Mouse (Mus musculus) spleen, postnatal 4 days (tissue): ENCODE measurements around the gene Wsb2.
"Not testable (repeated sequence)": the region's sequence is repeated elsewhere in the genome, so short reads cannot be mapped to it uniquely, and the experiment has no call there.

Source experiments
- DNase-seq, 2 experiments: peaks; one replicate each; pipeline ENCODE4 v3.0.0; 2022; ENCODE audit warnings: low spot score in 2 of 2

The Wsb2 gene

GRCm38 (mm10) chr5:117356365-117357128, 557 bp upstream of the Wsb2 start:
- peak; percentile 27 to 71 for DNase-seq

- DNase-seq: peak; percentile 47 to 70
Observed at GRCm38 (mm10) chr5:117357478-117358247, 559 bp downstream of the Wsb2 start.

DNA sequence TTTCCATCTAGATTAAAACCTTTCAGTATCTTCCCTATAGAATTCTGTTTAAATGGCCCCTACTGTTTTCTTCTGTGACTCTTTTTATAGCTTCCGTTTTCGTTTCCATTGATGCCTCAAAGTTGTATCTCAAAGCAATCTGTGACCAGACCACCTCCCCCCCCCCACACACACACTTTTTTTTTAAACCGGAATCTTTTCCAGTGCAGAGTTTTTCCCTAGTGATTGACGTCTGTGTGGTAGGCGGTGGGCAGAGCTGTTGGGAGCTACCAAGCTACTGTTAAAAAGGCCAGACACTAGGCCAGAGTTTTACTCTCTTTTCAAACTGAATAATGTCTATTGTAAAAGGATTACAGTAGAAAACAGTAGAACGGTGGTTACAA, 1.1 kb downstream of the Wsb2 start:
- no peak for DNase-seq

DNA sequence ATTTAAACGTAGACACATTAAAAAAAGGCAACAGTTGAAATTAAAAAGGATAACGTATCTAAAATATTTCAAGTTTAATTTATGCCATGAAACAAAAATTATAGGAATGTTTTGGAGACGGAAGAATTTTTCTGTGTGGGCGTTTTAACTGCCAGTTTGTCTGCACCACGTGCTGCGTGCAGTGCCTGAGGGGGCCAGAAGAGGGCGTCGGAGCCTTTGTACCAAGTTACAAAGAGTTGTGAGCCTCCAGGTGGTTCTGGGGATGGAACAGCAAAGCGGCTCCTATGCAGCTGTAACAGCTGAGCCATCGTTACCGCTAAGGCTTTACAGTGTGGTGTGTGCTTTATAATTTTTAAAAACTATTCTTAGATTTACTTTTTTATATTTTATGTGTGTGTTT, 1.6 kb downstream of the Wsb2 start:
- peak; percentile 82 to 92 for DNase-seq

GRCm38 (mm10) chr5:117359497-117360227, 2.6 kb downstream of the Wsb2 start:
- no peak for DNase-seq

DNA sequence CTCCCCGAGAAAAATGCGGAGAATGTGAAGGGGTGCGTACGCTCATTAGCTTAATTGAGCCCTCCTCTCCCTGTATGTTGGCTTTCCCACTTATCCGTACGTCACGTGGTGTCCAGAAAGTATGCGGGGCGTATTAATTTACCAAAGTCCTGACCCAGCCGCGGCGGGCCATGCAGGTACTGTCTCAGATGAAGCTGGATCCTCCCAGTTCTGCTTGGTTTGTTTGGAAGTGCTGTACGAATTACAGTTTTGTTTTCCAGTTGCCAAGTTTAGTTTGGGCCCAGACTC, 3.1 kb downstream of the Wsb2 start:
- no peak for DNase-seq

DNA sequence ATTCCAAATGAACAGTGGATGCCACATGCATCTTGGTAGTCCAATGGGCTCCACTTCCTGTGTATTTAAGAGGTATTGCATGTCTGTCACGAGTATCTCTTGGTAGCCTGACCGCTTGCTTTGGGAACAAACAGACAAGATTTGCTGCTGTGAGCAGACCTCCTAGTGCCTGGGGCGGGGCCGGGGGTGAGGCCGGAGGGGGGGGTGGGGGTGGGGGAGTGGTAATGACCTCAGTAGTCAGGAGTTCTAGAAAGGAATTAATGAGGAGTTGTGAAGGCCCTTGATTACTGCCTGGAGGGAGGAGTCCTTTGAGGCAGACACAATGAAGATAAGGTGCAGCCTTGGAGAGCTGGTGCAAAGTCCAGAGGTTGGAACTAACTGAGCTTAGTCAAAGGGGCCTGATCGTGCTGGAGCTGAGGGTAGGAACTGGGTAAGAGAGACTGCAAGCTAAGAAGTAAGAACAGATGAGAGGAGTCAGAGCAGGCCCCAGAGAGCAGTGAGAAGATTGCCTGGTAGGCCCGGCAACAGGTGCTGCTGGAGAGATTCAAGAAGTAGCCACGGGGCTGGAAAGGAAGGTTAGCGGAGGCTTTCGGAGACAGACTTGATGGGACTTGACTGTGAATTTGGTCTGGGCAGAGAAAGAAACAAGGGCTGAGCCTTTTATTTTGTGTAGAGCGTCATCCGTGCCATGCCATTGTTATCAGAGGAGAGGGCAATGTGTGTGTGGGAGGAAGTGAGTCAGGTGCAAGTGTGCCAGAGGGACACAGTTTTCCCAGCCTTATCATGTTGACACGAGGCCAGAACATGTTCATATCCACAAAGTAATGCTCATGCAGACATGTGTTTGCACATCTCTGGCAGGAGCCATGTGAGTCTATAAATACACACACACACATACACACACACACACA, 3.8 kb downstream of the Wsb2 start:
- no peak for DNase-seq

GRCm38 (mm10) chr5:117361590-117361989, 4.5 kb downstream of the Wsb2 start:
- no peak for DNase-seq

DNA sequence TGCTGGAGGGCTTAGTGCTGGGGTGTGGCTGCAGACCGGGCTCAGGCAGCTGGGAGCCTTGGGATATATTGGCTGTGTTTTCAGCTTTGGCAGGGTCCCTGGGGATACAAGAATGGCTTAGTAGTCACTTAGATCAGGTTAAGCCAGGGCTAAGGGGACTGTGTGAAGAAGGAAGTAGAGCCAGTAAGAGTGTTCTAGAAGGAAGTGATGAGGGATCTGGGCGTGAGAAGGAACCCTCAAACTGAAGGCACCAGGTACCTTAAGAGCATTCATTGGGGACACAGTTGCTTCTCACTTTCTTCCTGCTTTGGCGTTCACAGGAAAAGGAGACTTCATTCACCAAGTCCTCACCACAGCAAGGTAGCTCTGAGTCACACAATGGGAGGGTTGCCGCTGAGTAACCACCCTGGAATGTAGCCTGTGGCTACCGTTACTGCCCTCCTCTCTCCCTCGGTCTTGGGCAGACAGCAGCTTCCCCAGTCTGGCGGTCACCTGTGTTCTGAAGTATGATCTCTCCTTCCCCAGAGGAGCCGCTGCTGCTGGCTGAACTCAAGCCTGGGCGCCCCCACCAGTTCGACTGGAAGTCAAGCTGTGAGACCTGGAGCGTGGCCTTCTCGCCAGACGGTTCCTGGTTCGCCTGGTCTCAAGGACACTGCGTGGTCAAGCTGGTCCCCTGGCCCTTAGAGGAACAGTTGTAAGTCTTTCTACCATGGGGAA, 6.1 kb downstream of the Wsb2 start:
- no peak for DNase-seq

DNA sequence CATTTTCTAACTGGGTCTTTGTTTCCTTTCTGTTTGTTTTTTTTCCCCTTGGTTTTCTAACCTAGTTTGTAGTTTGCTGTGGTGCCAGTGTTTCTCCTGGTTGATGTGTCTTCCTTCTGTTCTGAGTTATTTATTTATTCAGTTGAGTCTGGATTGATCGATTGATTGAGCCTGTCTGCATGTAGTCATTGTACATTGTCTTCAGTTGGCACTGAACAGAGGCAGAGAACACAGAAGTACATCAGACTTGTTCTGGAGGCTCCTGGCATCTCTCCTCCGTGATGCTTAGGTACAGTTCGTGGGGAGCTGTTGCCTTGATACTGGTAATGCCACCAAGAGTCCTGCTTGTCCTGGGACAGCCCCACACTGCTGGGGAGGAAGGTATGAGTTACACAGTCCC, 7.7 kb downstream of the Wsb2 start:
- no peak for DNase-seq

DNA sequence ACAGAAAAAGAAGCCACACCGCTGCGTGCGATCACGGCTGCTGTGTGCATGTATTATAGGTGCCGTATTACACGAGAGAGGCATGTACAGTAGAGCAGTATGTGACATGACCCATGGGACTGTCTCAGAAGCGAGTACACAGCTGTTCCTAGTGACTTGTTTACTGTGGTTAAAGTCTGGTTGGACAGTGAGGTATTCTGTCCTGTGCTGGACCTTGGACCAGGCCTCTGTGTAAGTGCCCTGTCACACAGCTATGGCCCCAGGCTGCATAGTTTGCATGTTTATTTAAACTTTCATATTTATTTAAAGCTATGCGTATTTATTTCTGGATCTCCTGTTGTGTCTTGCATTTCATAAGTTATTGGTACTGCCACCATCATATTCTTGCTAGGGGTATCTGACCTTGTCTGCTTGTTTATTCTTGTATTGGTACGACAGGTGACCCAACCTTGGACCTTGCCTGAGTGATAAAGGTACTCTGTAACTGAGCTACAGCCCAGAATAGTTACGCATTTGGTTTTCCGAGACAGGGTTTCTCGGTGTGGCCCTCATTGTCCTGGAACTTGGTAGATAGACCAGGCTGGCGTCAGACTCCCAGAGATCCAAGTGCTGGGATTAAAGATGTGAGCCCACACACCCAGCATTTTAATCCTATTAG, 8.9 kb downstream of the Wsb2 start:
- no peak for DNase-seq

- DNase-seq: no peak
Observed at GRCm38 (mm10) chr5:117367206-117367605, 10.1 kb downstream of the Wsb2 start.

- no peak for DNase-seq
Observed at GRCm38 (mm10) chr5:117370592-117370991, 13.5 kb downstream of the Wsb2 start.

DNA sequence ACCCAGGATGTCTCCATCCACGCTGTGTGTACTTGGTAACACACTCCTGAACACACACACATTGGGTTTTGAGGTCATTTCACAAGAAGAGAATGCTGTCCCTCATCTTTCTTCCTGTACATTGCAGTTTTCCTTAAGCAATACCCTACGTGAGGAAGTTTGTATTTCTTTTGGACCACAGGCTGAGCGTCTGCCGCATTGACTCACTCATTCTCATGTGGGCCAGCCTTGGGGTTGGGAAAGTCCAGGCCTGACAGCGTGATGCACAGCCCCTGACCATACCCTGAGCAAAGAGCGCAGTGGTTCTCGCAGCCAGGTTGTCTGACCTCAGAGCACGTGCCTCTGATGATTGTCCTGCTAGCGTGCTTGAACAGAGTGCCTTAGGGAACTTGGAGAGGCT, 16.3 kb downstream of the Wsb2 start:
- DNase-seq: no peak

GRCm38 (mm10) chr5:117374372-117375049, 17.4 kb downstream of the Wsb2 start:
- DNase-seq: no peak

- no peak for DNase-seq
Observed at GRCm38 (mm10) chr5:117376331-117376761, 19.2 kb downstream of the Wsb2 start.

DNA sequence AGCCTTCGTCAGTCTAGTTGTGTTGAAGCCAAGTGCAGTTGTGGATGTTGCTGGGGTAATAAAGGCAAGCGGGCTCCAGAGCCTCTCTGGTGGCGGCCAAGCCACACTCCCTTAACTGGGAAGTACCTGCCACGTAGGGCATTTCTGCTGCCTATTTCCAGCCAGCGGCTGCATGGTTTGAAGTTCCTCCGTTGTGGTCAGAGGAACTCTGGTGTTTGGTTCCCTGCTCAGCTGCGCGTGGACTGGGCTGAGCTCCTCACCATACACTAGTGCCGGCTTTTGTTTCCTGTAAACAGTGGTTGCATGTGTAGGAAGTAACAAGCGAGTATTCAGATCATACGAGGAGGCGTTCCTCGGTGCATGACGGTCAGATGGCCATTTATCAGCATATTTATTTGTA, 20.6 kb downstream of the Wsb2 start:
- DNase-seq: not testable (repeated sequence)

GRCm38 (mm10) chr5:117380199-117380598, 23.1 kb downstream of the Wsb2 start:
- DNase-seq: no peak

DNA sequence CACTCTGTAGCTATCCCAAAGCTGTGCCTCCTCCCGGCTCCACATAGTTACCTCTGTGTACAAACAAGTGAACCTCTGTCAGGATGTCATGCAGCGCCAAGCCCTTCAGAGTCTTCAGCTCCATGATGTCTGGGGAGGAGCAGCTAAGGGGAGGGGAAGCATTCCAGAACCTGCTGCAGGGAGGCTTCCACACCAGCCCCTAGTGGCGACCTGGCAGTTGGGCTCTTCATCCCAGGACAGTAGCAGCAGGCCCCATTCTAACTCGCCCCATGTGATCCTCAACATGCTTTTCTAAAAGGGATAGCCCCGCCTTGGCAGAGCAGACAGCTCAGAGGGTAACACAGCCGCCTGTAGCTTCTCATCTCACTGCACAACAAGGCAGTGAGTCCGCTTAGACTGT, 24.7 kb downstream of the Wsb2 start:
- no peak for DNase-seq

DNA sequence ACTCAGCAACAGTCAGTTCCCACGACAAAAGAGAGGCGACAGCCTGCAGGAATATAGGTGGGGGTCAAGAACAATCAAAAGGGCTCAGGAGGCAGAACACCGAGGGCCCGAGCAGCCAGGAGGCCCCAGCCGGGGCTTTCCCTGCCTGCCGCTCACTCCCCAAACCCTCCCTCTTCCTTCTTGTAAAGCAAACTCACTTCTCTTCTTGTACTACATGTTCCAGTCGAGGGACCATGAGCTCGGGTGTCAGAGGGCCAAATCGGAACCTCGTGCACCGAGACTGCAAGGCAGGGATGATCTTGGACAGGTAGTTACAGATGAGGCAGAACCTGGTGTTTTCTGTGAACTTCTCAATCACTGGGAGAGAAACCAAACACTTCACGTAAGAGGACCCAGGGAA, 26.1 kb downstream of the Wsb2 start:
- no peak for DNase-seq
